Mouse (Mus musculus) small intestine, adult 2 months (tissue): ENCODE measurements at regions not wholly inside any gene's neighbourhood (a gene's known extent, or its start where the extent isn't known, plus 50 kb on each side); places are given as distances from the start of the nearest gene placed in this dataset.

ENCODE experiments used
- H3K27ac ChIP-seq: fragments of 200-500 bp; 2 replicates; pipeline ENCODE4 v1.5.1; 2012; ENCODE audit warnings: low read depth, low read length, control low read depth, inconsistent platforms; ENCODE audit not compliant: insufficient read depth
- H3K27me3 ChIP-seq: fragments of 200-500 bp; 2 replicates; pipeline ENCODE4 v1.6.1; 2012; ENCODE audit warnings: mild to moderate bottlenecking, moderate library complexity, low read length, inconsistent platforms; ENCODE audit not compliant: control insufficient read depth, insufficient read depth
- H3K36me3 ChIP-seq: fragments of 200-500 bp; 2 replicates; pipeline ENCODE4 v1.6.1; 2012; ENCODE audit warnings: mild to moderate bottlenecking, low read length, control low read depth, inconsistent platforms; ENCODE audit not compliant: control insufficient read depth, insufficient read depth
- H3K4me1 ChIP-seq: fragments of 200-500 bp; 2 replicates; pipeline ENCODE4 v1.6.1; 2012; ENCODE audit warnings: low read length, inconsistent platforms, mixed read lengths; ENCODE audit not compliant: control insufficient read depth, insufficient read depth, insufficient read length
- H3K4me3 ChIP-seq: fragments of 200-500 bp; 2 replicates; pipeline ENCODE4 v1.5.1; 2012; ENCODE audit warnings: low read depth, mild to moderate bottlenecking, control low read depth, inconsistent platforms, low read length, moderate library complexity
- CTCF ChIP-seq: fragments of 200-500 bp; IDR thresholded peaks from 2 replicates; pipeline ENCODE4 v1.5.1; 2012; ENCODE audit warnings: low read depth, mild to moderate bottlenecking, control low read depth, inconsistent platforms, low read length, moderate library complexity, mixed read lengths; ENCODE audit not compliant: insufficient replicate concordance, insufficient read length; ENCODE audit errors: extremely low read depth
- POLR2A ChIP-seq: fragments of 200-500 bp; IDR thresholded peaks from 2 replicates; pipeline ENCODE4 v1.6.1; 2012; ENCODE audit warnings: low read depth, mild to moderate bottlenecking, control low read depth, inconsistent platforms, low read length, moderate library complexity
- WGBS: fragments of 180-500 bp; shearing (Covaris S2); methylation state at CpG from one replicate; pipeline ENCODE4 v1.1.7; 2018; 5-methylcytosine and 5-hydroxymethylcytosine counted together

DNA sequence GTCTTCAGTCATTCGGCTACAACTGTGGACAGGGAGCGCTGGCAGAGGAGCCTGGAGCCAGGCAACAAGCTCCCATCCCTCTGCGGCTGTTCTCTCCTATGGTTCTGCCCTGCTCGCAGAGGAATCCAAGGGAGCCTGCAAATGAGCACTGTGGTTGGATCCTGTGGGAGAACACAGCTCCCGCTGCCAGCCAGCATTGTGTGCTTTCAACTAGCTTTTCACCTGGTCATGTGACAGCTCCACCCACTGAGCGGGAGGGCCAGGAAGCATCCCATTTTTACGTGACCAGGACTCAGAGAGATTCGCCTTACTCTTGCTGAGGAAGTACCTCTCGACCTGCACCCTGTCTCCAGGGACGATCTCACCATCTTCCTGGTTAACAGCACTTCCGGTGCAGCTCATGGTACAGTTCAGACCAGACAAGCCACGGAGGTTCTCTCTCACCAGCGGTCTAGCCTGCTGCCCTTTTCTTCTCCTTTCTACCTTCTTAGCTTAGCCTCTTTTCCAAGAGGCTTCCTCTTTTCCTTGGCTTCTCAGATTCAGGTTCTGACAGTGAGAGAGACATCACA is 186.7 kb upstream of the Kit start:
- peak overlapping the region; percentile 1; the same call in 1 of the 2 replicates for H3K4me3 ChIP-seq
- no peak overlapping the region for H3K27ac ChIP-seq
- no peaks in the 10 kb centered on the region for H3K27me3 ChIP-seq
- no peaks in the 10 kb centered on the region for H3K36me3 ChIP-seq
- WGBS, result 40% methylated on average over 13 of the region's 13 CpGs
- H3K4me1 ChIP-seq, result no peaks in the 10 kb centered on the region
- TF ChIP-seq CTCF (no peak), POLR2A (no peak)

DNA sequence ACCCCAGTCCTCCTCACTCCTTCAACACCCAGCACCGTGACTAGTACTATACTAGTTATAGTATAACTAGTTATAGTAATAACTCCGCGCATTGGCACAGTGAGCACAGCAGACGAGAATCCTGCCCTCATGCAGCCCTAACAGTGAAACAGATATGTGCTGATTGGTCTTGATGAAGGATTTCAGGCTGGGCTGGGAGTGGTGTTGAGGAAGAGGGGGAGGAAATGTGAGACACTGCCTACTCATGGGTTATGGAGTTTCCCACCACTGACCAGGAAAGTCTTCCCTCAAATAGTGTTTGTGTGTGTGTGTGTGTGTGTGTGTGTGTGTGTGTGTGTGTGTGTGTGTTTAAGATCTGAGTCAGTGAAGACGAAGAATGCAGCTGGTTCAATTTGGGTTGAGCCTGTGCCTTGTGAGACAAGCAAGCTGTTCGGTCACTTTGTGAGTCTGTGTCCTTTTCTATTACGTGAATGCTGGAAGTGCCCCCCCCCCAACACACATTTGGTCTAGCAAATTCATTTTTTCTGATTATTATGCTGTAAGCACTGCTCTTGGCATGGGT is 185.9 kb upstream of the Kit start:
- Histone ChIP-seq H3K4me3 (no peak overlapping the region), H3K27ac (no peak overlapping the region), H3K36me3 (no peaks in the 10 kb centered on the region), H3K27me3 (no peaks in the 10 kb centered on the region), H3K4me1 (no peaks in the 10 kb centered on the region)
- TF ChIP-seq POLR2A (no peak), CTCF (no peak)
- 64% methylated on average over 7 of the region's 7 CpGs for WGBS

DNA sequence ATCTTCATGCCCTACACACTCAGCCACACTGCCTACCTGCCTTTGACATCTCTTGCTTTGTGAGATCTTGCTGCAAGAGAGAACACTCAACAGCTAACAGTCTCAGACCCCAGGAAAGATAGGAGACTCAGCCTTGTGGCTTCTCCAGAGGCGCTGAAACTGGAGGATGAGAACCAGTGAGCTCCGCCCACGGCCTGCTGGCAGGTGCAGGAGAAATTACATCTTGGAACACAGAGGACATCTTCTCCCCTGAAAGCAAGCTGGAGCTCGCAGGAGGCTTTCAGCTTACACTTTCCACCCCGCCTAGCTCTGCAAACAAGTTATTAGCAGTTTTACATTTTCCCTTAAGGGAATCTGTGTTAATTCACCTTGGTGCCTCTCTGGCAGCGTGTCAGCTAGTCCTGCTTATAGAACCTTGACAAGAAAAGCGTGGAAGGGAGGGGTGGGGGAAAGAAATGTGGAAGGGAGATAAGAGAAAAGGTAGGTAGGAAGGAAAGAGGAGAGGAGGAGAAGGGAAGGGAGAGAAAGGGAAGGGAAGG is 185.2 kb upstream of the Kit start:
- Histone ChIP-seq H3K27me3 (no peaks in the 10 kb centered on the region), H3K27ac (no peak overlapping the region), H3K4me1 (no peaks in the 10 kb centered on the region), H3K36me3 (no peaks in the 10 kb centered on the region), H3K4me3 (no peak overlapping the region)
- WGBS, result 24% methylated on average over 7 of the region's 7 CpGs
- TF ChIP-seq CTCF (no peak), POLR2A (no peak)

DNA sequence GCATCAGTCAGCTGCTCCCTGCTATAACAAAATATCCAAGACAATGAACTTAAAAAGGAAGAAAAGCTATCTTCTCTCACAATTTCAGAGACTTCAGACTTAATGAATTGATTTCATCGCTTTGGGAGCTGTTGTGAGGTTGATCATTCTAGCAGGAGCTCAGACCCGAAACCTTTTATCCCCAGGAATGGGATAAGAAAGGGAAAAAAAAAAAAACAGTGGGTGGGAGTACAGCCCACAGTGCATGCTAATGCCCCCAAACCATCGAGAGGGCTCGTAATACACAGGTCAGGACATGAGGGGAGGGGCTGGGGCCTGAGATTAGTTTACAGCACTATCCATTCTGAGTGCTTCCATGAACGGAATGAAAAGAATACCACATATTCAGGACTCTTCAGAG is 175.9 kb upstream of the Kit start:
- H3K36me3 ChIP-seq, result no peaks in the 10 kb centered on the region
- no peak overlapping the region for H3K27ac ChIP-seq
- no peak overlapping the region for H3K4me3 ChIP-seq
- 89% methylated on average over 5 of the region's 5 CpGs for WGBS
- TF ChIP-seq POLR2A (no peak), CTCF (no peak)
- peaks cover 4% of the 10 kb centered on the region; the same call in 1 of the 2 replicates for H3K4me1 ChIP-seq
- no peaks in the 10 kb centered on the region for H3K27me3 ChIP-seq

DNA sequence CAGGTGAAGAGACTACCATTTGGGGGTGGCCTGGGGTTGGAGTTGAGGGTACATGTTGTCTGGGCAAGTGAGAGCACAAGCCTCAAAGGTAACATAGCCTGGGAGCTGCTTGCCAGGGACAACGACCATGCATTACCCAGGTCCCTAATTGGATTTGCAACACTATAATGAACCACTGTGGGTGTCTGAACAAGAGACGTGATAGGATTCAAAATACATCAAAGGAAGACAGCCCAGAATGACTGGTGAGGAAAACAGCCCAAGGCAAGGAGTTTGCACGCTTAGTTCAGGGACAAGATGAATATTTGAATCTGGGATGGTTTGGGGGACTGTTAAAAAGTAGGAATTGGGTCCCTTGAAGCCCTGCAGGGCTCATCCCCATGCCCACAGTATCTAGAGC is 173.0 kb upstream of the Kit start:
- Histone ChIP-seq H3K27ac (no peak overlapping the region), H3K4me3 (no peak overlapping the region), H3K4me1 (peaks cover 4% of the 10 kb centered on the region; the same call in 1 of the 2 replicates), H3K36me3 (no peaks in the 10 kb centered on the region), H3K27me3 (no peaks in the 10 kb centered on the region)
- WGBS, result 83% methylated on average over 3 of the region's 3 CpGs
- TF ChIP-seq POLR2A (no peak), CTCF (no peak)

DNA sequence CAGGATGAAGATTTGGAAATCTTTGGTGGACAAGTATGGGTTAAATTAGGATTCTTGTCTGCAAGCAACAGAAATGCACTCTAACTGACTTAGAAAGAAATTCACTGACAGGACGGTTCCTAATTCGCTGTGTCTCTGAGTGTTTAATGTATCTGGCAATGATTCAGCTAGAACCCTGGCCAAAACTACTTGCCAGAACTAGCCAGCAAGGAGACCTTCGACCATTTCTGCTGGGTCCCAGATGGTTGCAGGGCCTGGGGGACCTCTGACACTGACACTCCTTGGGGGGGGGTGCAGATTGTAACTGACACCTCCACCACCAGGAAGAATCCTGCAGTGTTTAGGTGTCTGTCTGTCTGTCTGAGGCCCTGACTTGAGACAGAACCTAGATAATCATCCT is 172.1 kb upstream of the Kit start:
- Histone ChIP-seq H3K27ac (no peak overlapping the region), H3K4me3 (no peak overlapping the region), H3K27me3 (no peaks in the 10 kb centered on the region), H3K36me3 (no peaks in the 10 kb centered on the region), H3K4me1 (peaks cover 4% of the 10 kb centered on the region; the same call in 1 of the 2 replicates)
- TF ChIP-seq CTCF (no peak), POLR2A (no peak)
- WGBS, result 16% methylated on average over 3 of the region's 3 CpGs

DNA sequence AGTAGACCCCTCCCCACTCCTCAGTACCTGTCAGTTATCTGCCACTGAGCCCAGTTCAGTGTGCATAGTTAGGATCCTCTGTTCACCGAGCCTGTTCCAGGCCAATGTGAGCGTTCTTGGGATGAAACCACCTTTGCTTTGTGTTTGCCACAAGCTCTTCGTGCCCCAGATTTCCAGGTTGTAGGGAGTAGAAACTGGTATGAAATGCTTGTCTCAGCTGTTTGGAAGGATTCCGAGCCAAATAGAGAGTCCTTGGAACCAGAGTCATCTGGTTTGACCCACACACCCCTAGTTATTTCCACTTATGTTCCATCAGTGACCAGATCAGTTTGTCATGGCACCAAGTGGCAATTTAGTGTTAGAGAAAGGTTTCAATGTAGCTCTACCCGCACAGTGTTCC is 171.2 kb upstream of the Kit start:
- Histone ChIP-seq H3K4me1 (peaks cover 4% of the 10 kb centered on the region; the same call in 1 of the 2 replicates), H3K4me3 (no peak overlapping the region), H3K27ac (no peak overlapping the region), H3K27me3 (no peaks in the 10 kb centered on the region), H3K36me3 (no peaks in the 10 kb centered on the region)
- WGBS, result 78% methylated on average over 5 of the region's 5 CpGs
- no peak for TF ChIP-seq POLR2A
- no peak for TF ChIP-seq CTCF

DNA sequence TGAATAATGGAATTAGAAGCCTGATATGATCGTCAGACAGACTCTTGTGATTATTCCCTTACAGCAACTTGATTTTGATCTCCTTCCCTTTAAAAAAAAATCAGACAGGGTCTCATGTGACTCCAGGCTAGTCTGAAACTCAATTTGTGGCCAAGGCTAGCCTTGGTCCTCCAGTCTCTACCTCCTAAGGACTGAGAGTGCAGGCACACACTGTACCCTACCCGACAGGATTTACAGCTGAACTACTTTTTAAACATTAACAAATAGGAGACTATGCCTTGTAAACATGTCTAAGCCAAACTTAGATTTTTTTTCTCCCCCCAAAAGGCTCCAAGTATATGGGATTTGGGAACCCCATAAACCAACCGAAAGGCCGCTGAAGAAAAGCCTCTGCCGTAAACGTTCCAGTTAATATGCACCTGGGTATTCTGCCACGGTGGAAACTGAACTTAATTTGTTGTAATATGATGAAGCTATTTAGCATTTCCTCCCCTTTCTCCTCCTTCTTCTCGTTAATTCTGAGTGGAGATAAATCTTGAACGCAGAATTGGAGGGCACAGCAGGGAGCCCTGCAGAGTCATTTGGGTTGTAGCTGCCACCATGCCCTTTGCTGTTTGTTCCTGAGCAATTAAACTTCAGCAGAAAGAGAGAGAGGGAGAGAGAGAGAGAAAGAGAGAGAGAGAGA is 170.0 kb upstream of the Kit start:
- TF ChIP-seq CTCF (no peak), POLR2A (no peak)
- 48% methylated on average over 9 of the region's 9 CpGs for WGBS
- H3K27ac ChIP-seq, result no peak overlapping the region
- no peaks in the 10 kb centered on the region for H3K36me3 ChIP-seq
- H3K4me3 ChIP-seq, result no peak overlapping the region
- H3K27me3 ChIP-seq, result no peaks in the 10 kb centered on the region
- peaks cover 4% of the 10 kb centered on the region; the same call in 1 of the 2 replicates for H3K4me1 ChIP-seq
